Mouse (Mus musculus): Measurements from ENCODE around the gene Csf3r.

Csf3r gene

GRCm38 (mm10) chr4:126057207-126058133 lies 33.1 kb downstream of the Csf3r start:
- DNase-seq (ENCODE audit: low read depth, low spot score) = peak; percentile 42

- peak; percentile 93 for DNase-seq (ENCODE audit: low read depth, low spot score)
These were observed 34.0 kb downstream of the Csf3r start, which contains the start of gene Oscp1 for GRCm38 (mm10) chr4:126058134-126058996. Gene Oscp1 (plus strand): TSS chr4:126058565.

GRCm38 (mm10) chr4:126058997-126059362 lies 34.6 kb downstream of the Csf3r start:
- DNase-seq (ENCODE audit: low read depth, low spot score) = no peak

GRCm38 (mm10) chr4:126062856-126063255 lies 38.5 kb downstream of the Csf3r start:
- peak; percentile 59 for DNase-seq (ENCODE audit: low read depth, low spot score)

- DNase-seq (ENCODE audit: low read depth, low spot score) = no peak
These were observed 40.9 kb downstream of the Csf3r start for GRCm38 (mm10) chr4:126065241-126065640.

- DNase-seq (ENCODE audit: low read depth, low spot score) = no peak
These were observed 43.2 kb downstream of the Csf3r start for GRCm38 (mm10) chr4:126067401-126068077.

- no peak for DNase-seq (ENCODE audit: low read depth, low spot score)
These were observed 44.5 kb downstream of the Csf3r start for GRCm38 (mm10) chr4:126068842-126069241.

- no peak for DNase-seq (ENCODE audit: low read depth, low spot score)
These were observed 53.5 kb downstream of the Csf3r start for GRCm38 (mm10) chr4:126077833-126078232.

GRCm38 (mm10) chr4:126079266-126079665 lies 54.9 kb downstream of the Csf3r start:
- no peak for DNase-seq (ENCODE audit: low read depth, low spot score)

- DNase-seq (ENCODE audit: low read depth, low spot score) = no peak
These were observed 57.3 kb downstream of the Csf3r start for GRCm38 (mm10) chr4:126081601-126082000.

GRCm38 (mm10) chr4:126083021-126083420 lies 58.7 kb downstream of the Csf3r start:
- no peak for DNase-seq (ENCODE audit: low read depth, low spot score)

- no peak for DNase-seq (ENCODE audit: low read depth, low spot score)
These were observed 60.0 kb downstream of the Csf3r start for GRCm38 (mm10) chr4:126084382-126084781.

- DNase-seq (ENCODE audit: low read depth, low spot score) = peak; percentile 90
These were observed 61.7 kb downstream of the Csf3r start for GRCm38 (mm10) chr4:126085996-126086576.

GRCm38 (mm10) chr4:126090101-126090847 lies 65.9 kb downstream of the Csf3r start:
- no peak for DNase-seq (ENCODE audit: low read depth, low spot score)

- no peak for DNase-seq (ENCODE audit: low read depth, low spot score)
These were observed 66.4 kb downstream of the Csf3r start for GRCm38 (mm10) chr4:126090848-126091124.

- DNase-seq (ENCODE audit: low read depth, low spot score) = peak; percentile 62
These were observed 67.5 kb downstream of the Csf3r start for GRCm38 (mm10) chr4:126091873-126092272.
